Mouse (Mus musculus): ENCODE results near the gene Zbtb9.
A peak's percentile ranks its signal among the peaks of the same experiment; 100 is the strongest.

DNA sequence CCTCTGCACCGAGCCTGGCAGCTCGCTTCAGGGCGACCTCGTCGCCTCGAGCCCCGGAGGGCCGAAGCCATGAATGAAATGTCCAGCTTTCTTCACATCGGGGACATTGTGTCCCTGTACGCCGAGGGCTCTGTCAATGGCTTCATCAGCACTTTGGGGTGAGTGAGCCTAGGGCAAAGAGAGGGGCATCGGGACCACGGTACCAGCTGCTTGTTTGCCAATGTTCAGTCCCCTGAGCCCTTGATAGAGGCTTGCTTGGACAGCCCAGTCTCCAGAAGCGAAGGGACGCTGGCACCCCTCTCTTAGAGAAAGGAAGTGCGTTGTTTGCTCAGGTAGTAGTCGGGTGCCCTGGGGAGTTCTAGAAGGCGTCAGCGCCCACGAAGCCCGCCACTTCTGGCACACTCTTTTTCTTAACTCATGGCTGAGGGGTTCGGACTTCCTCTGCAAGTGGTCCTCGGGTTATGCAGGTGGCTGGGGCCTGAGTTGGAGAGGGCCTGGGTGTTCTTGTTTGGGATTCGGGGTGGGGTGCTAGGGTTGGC lies 84.6 kb downstream of the Zbtb9 start:
- TF ChIP-seq UBTF (IDR thresholded peaks at IDR 0.05; ENCODE audit: borderline replicate concordance, insufficient read depth, low read depth, low read length) (0 out of 2 replicates have a peak, but pooled peaks have one; percentile 20), NRF1 (IDR thresholded peaks at IDR 0.05; ENCODE audit: insufficient read depth, low read depth, low read length, poor library complexity, severe bottlenecking) (no peak), TCF12 (IDR thresholded peaks at IDR 0.05; ENCODE audit: low read depth, low read length) (no peak), KAT2A (conservative IDR thresholded peaks at IDR 0.05; ENCODE audit: low read depth, low read length) (no peak), POLR2AphosphoS2 (IDR thresholded peaks at IDR 0.05; ENCODE audit: low read length) (no peak), MAFK (IDR thresholded peaks at IDR 0.05; ENCODE audit: borderline replicate concordance, low read depth, low read length) (no peak), ETS1 (IDR thresholded peaks at IDR 0.05; ENCODE audit: low read depth, low read length) (no peak), MAZ (IDR thresholded peaks at IDR 0.05; ENCODE audit: low read depth, low read length) (no peak), TAL1 (IDR thresholded peaks at IDR 0.05; ENCODE audit: low read length) (no peak), POLR2A (IDR thresholded peaks at IDR 0.05; ENCODE audit: control insufficient read depth in 1 of 2, insufficient read depth in 1 of 2, low read depth in 1 of 2, low read length in 2 of 2, poor library complexity in 1 of 2) (no peak), CTCF (IDR thresholded peaks at IDR 0.05 in 2 of 3, conservative IDR thresholded peaks at IDR 0.05 in 1 of 3; ENCODE audit: control insufficient read depth in 1 of 3, insufficient read depth in 1 of 3, low read depth in 2 of 3, low read length in 3 of 3, poor library complexity in 1 of 3, severe bottlenecking in 1 of 3) (no peak), EP300 (IDR thresholded peaks at IDR 0.05; ENCODE audit: low read depth in 1 of 2, low read length in 2 of 2) (no peak), CHD2 (IDR thresholded peaks at IDR 0.05; ENCODE audit: low read length) (no peak)
